Comparison of ENCODE assay signal across 28 mouse cellular contexts in the genomic region with DNA sequence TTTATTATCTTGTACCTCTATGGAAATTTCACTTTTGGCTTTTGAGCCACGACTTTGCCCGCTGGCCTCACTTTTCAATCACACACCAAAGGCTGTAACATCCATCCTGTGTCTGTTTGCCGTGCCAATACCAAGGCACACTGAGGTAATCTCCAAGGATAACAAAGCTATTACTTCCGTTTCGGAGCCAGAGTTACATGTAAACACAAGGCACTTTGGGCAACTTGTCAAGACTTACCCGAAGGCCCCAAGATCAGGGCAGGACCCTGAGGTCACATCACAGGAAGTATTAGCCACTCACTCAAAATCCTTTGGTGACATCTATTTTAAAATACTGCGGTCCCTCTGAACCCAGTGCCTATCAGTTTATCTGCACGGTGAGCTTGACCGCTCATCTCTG.
DNase-seq lines count a peak whose midpoint lies in the region; ATAC-seq and TF ChIP-seq lines count a peak whose summit lies in the region.
"Had no signal": no experiment of that assay in that cellular context is flagged by ENCODE, and none has a peak within 500 bp of the region (broad histone marks: within the 10 kb centered on the region; RNA-seq: fewer than 3 reads in every experiment).

No protein-coding gene starts in this region.

- WGBS in lung, embryonic 14.5 days: 31% methylated on average over 9 of the region's 9 CpGs

- H3K4me3 ChIP-seq in lung, embryonic 14.5 days (ENCODE audit: low read depth, low read length): no peak overlapping the region
- H3K4me3 ChIP-seq: embryonic facial prominence, embryonic 10.5 days; embryonic facial prominence, embryonic 13.5 days; erythroblast, embryonic 14.5 days; forebrain, embryonic 10.5 days; forebrain, embryonic 13.5 days; heart, embryonic 12.5 days; heart, embryonic 15.5 days had no signal

- intact Hi-C loops in left cerebral cortex, postnatal 10 days (cut with DNase I): no loop called here

- H3K9ac ChIP-seq in lung, embryonic 14.5 days: no peak overlapping the region
- H3K9ac ChIP-seq: embryonic facial prominence, embryonic 13.5 days; forebrain, embryonic 13.5 days; heart, embryonic 12.5 days; heart, embryonic 15.5 days; hindbrain, embryonic 14.5 days had no signal

- no peak for TF ChIP-seq CTCF in lung, embryonic 14.5 days (IDR thresholded peaks at IDR 0.05; ENCODE audit: low read depth)

- no peak for ATAC-seq in lung, embryonic 14.5 days (ENCODE audit: insufficient read depth)
- ATAC-seq: CD4-positive, CD25-positive, alpha-beta regulatory T cell, adult 4 months; forebrain, embryonic 13.5 days; forebrain, embryonic 16.5 days; hindbrain, postnatal 0 days; inflammation-experienced regulatory T-cells, adult 6 months had no signal

- H3K9me3 ChIP-seq in lung, embryonic 14.5 days (ENCODE audit: low read depth, low read length): no peaks in the 10 kb centered on the region
- H3K9me3 ChIP-seq: embryonic facial prominence, embryonic 10.5 days; embryonic facial prominence, embryonic 13.5 days; forebrain, embryonic 10.5 days; forebrain, embryonic 13.5 days; heart, embryonic 15.5 days had no signal

- no peak overlapping the region for H3K27ac ChIP-seq in lung, embryonic 14.5 days (ENCODE audit: low read depth)
- H3K27ac ChIP-seq: embryonic facial prominence, embryonic 10.5 days; embryonic facial prominence, embryonic 13.5 days; forebrain, embryonic 10.5 days; forebrain, embryonic 13.5 days; heart, embryonic 15.5 days; hindbrain, embryonic 14.5 days; hindbrain, postnatal 0 days had no signal

- DNase-seq in lung, embryonic 14.5 days: peak; percentile 29
- no peak for DNase-seq in lung, postnatal 14 days
- peak; percentile 41 for DNase-seq in gonadal fat pad, adult 2 months (ENCODE audit: low read depth)
- DNase-seq in lung, postnatal 10 days: peak; percentile 52
- no peak for DNase-seq in left cerebral cortex, postnatal 10 days (ENCODE audit: extremely low spot score in 1 of 2, low spot score in 2 of 2)
- no peak for DNase-seq in kidney, adult 9 months
- DNase-seq: adrenal gland, adult 2 months; adrenal gland, postnatal 25 days; cerebellum, adult 18-20 months; cerebellum, adult 9-10 months; cerebellum, postnatal 14 days; gastrocnemius, postnatal 10 days; gastrocnemius, postnatal 36 days; heart, adult 18-20 months; heart, postnatal 10 days; heart, postnatal 4 days had no signal

- no peaks in the 10 kb centered on the region for H3K27me3 ChIP-seq in lung, embryonic 14.5 days (ENCODE audit: insufficient read depth, low read length)

- H3K4me1 ChIP-seq in lung, embryonic 14.5 days (ENCODE audit: insufficient read depth): 0 out of 2 replicates have a peak, but pooled peaks cover 8% of the 10 kb centered on the region

- no peak overlapping the region for H3K4me2 ChIP-seq in lung, embryonic 14.5 days
- H3K4me2 ChIP-seq: embryonic facial prominence, embryonic 13.5 days; forebrain, embryonic 13.5 days; heart, embryonic 12.5 days; heart, embryonic 15.5 days; hindbrain, embryonic 14.5 days had no signal

- H3K36me3 ChIP-seq in lung, embryonic 14.5 days (ENCODE audit: insufficient read depth): no peaks in the 10 kb centered on the region
- H3K36me3 ChIP-seq: embryonic facial prominence, embryonic 10.5 days; embryonic facial prominence, embryonic 13.5 days; forebrain, embryonic 10.5 days; heart, embryonic 12.5 days; heart, embryonic 15.5 days had no signal

Comparison
In these comparisons a context has a peak if more than half of its experiments do, and no peak if none do; other contexts are left out.
1. DNase-seq: peak in lung, embryonic 14.5 days (single experiment), gonadal fat pad, adult 2 months (single experiment) and lung, postnatal 10 days (single experiment); none in lung, postnatal 14 days (single experiment), left cerebral cortex, postnatal 10 days (0 of 2) and kidney, adult 9 months (single experiment).